Mouse (Mus musculus) neural tube, embryonic 10.5 days (tissue): Measurements from ENCODE around the gene Vasn.

Experiments used
- DNase-seq: peaks from one replicate; pipeline ENCODE4 v3.0.0-alpha.2; 2017; ENCODE audit warnings: low spot score; ENCODE audit errors: extremely low spot score

Vasn gene

DNA sequence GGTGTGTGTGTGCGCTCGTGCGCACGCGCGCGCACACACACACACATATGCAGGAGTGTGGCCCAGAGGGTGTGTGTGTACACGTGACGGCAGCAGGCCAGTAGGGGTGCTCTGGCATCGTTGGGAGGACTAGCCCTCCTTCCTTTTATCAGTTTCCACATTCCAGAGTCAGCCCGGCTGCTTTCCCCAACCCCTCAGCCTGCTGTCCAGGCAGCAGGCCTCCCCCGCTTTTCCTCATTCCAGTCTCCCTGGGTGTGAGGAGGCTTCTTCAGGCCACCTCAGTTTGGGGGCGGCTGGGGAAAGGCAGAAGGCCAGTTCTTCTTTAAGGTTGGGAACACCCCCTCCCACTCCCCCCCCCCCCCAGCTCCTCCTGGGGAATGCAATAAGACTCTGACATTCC, 2.4 kb downstream of the Vasn start:
- DNase-seq = peak; percentile 46

DNA sequence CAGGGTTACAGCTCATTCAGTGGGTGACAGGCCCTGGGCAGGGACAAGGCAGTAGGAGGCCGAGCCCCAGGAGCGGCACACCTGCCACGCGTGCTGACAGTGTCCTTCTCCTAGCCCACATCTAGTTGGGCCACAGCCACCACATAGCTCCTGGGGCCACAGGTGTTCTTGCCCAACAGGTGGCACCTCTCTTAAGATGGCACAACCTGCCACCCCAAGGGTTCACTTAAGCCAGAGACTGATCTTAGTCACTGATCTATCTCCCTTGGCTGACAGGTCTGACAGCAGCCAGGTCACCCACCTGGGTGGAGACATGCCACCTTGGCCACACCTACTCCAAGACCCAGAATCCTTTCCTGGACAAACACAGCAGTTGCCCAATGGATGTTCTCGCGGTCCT, 3.2 kb downstream of the Vasn start:
- no peak for DNase-seq

DNA sequence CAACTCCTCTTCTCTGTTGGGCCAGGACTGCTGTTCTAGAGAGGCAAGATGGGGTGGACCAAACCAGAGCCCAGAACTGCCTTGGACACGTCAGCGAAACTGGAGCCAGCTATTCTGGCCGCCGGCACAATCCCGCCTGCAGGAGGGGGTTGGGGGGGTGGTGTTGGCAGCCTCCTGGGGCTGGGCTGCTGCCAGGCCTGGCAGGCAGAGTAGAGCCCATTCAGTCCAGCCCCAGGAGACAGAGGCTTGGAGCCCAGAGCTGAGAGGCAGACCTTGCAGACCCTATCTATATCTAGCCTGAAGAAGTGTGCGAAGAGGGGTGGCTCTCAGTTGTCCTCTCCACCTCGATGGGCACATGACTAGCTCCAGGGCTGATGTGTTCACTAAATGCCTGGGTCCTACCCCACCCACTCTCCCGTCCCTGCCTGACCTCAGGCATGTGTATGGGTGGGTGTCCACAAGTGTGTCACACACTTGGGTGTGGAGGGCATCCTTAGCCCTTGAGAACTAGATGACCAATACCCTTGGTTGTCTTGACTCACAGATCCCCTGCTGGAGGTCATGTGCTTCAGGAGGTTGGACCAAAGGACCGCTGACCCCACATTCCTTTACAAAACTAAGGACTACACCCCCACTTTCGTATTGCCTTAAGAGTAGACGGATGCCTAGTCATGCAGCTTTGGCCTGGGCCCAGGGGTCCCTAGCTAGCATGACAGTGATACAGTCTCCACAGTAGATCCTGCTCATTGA, 4.1 kb downstream of the Vasn start:
- no peak for DNase-seq

DNA sequence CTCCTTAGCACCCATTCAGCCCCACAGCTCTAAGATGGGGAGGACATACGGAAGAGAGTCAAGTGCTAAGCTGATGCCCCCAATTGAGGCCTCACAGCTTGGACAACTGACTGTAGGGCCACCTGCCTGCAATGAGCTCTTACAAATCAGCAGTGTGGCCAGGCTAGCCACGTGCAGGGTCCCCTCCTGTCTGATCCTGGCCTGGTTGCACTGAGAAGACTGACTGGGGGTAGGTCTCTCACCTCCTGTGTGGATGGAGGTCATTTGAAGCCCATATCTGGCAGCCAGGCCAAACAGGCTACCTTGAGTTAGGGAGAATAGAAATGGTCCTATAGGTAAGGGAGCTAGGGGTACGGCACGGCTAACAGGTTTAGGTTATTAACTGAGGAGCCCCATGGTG, 6.1 kb downstream of the Vasn start:
- no peak for DNase-seq

DNA sequence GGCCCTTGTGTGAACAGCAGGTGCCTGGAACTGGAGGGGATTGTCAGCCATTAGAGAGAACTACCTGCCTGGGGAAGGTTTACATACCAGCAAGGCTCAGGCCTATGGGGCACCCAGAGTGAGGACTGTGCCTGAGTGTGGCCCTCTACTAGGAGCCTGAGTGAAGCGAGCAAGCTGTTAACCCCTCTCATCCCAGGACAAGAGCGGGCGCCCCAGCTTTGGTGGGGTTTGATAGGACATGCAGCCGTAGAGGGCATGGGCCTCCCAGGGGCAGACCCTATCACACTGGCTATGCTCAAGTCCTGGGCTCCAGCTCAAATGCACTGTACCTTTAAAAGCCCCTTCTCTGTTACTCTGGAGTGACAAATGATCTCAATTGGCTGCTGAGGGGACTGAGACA, 7.1 kb downstream of the Vasn start:
- no peak for DNase-seq

DNA sequence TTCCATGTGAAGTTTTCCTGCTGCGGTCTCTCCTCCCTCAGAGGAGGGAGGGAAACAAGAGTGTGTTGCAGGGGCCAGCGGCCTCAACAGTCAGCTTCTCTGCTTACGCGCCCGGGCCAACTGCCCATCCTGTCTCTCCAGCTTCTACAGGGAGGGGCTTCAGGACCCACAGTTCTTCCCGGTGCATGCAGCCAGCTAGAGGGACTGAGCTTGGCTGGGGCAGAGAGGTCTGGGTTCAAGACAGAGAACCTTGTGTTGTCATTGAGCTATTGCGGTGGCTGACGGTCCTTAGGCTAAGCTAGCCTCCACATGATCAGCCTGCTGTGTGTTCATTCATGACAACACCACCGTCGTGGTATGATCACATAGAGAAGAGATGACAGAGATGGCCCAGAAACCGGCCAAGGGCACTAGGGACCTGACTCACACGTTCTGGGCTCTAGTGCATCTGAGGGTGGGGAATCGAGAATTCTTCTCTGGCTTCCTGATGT, 8.0 kb downstream of the Vasn start:
- DNase-seq = no peak

DNA sequence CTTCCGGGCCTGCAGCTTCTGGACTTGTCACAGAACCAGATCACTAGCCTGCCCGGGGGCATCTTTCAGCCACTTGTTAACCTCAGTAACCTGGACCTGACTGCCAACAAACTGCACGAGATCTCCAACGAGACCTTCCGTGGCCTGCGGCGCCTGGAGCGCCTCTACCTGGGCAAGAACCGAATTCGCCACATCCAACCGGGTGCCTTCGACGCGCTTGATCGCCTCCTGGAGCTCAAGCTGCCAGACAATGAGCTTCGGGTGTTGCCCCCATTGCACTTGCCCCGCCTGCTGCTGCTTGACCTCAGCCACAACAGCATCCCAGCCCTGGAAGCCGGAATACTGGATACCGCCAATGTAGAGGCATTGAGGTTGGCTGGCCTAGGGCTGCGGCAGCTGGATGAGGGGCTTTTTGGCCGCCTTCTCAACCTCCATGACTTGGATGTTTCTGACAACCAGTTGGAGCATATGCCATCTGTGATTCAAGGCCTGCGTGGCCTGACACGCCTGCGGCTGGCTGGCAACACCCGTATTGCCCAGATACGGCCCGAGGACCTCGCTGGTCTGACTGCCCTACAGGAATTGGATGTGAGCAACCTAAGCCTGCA, 8.8 kb downstream of the Vasn start:
- no peak for DNase-seq

DNA sequence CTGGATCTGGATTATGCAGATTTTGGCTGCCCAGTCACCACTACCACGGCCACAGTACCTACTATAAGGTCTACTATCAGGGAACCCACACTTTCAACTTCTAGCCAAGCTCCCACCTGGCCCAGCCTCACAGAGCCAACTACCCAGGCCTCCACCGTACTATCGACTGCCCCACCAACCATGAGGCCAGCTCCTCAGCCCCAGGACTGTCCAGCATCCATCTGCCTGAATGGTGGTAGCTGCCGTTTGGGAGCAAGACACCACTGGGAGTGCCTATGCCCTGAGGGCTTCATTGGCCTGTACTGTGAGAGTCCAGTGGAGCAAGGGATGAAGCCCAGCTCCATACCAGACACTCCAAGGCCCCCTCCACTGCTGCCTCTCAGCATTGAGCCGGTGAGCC, 9.5 kb downstream of the Vasn start:
- DNase-seq = no peak

DNA sequence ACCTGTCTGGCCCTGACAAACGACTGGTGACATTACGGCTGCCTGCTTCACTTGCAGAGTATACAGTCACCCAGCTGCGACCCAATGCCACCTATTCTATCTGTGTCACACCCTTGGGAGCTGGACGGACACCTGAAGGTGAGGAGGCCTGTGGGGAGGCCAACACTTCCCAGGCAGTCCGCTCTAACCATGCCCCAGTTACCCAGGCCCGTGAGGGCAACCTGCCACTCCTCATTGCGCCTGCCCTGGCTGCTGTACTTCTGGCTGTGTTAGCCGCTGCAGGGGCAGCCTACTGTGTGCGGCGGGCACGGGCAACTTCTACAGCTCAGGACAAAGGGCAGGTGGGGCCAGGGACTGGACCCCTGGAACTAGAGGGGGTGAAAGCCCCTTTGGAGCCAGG, 10.0 kb downstream of the Vasn start:
- no peak for DNase-seq

DNA sequence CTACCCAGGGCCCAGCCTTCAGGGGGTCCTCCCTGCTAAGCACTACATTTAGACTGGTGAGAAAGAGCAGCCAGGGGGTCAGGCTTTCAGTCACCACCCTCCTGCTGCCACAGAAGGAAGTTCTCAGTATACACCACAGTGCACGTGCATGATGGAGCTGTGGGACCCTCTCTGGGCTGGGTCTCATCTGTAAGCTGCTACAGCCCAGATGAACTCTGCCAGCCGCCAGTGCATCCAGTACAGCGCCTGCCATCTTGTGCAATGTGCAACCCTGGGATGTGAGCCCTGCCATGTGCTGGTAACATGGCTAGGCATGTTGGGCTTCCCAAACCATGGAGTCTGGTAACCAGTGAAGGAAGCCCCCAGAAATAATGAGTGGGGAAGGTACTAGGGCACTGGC, 10.4 kb downstream of the Vasn start:
- no peak for DNase-seq

DNA sequence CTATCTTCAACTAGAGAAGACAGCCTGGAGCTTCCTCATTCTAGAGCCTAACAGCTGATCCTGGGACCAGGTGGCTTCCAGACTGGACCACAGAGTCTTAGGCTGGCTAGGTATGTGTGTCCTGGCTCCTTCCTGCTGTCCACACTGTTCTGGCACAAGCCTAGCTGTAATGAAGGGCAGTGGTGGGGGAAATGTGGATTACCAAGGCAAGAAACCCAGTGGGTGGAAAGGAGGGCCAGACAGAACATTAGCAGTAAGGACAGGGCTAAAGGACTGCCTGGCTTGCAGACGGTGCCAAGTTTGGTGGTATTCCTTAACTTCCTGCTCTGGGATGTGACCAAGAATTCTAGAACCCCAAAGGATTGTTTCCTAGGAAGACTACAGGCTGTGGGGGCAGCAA, 11.3 kb downstream of the Vasn start:
- DNase-seq = no peak

DNA sequence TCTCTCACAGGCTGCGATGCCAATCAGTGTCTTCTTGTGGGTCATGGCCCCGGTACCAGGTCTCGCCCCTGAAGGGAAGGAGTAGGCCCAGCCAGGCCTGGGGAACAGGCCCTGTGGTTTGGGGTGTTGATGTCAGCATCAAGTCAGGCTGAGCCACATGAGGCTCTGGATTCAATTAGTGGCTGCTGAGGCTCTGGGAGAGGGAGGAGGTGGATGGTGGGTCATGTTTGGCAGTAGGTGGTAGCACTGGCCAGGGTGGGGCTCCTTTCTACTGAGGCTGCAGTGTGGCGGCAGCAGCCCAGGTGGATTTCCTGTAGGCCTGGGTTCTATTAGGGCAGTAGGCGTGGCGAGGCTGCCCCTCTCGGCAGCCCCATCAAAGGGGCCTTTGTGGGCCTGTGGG, 11.9 kb downstream of the Vasn start:
- peak; percentile 55 for DNase-seq

DNA sequence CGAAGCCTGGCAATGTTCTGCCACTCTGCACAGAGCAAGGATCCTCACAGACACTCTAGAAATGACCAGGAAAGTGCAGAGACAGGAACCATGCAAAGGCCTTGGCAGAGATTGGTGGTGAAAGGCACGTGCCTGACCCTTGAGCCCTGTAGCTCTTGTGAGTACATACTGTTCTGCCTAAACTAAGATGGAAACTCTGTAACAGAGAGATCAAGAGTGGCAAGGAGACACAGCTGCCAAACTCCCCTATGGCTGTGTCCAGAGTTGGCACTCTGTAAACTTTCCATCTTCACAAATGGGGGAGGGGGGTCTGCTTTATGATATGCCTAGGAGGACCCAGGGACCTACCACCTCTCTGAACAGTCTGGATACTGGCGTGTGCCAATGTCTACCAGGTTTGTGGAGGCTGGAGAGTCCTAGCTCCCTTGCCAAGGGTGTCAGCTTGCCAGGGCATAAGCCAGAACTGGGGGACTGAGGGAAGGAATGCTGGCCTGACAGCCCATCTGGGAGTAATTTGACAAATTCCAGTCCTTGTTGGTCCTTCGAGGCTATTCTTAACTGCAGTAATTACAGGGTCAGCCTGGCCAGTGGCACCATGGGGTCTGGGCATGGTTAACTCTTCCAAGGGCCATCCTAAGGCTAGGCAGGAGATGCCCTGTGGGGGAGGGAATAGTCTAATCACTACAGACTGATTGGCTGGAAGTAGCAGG, 13.1 kb downstream of the Vasn start:
- DNase-seq = no peak

DNA sequence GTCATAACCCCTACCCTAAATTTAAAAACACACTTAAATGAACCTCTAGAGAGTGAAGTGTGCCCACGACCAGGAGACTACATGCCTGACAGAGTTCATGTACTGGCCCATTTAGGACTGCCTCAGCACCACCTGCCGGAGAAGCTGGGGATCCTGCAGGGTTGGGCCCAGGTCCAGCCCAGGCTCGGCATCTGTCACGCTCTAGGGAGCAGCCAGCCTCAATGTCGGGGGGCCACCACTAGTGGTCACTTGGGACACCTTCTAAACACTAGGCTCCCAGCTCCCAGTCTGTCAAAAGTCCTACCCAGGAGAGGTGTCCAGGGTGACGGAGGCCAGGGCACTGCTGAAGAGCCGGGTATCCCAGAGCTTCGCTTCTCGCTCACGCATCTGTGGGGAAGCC, 15.0 kb downstream of the Vasn start:
- no peak for DNase-seq

DNA sequence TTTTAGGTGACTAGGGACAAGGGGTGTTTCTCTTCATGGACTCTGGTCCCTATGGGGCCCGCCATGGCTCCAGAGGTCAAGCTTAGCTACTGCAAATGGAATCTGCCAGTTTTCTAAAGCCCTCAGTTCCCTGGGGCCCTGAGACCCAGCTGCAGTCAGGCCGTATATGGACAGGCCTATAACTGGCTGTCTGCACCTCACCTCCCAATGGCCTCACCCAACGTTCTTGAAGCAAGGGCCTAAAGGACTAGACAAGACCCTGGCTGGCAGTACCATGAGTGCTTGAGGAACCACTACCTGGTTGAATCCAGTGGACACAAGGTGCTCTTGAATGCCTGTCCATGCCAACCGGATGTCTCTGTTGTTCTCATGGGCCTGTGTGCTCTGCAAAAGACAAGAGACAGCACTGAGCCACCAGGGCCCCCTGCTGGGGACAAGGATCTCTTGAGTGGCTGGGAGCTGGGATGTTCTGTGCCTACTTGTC, 15.6 kb downstream of the Vasn start:
- no peak for DNase-seq

DNA sequence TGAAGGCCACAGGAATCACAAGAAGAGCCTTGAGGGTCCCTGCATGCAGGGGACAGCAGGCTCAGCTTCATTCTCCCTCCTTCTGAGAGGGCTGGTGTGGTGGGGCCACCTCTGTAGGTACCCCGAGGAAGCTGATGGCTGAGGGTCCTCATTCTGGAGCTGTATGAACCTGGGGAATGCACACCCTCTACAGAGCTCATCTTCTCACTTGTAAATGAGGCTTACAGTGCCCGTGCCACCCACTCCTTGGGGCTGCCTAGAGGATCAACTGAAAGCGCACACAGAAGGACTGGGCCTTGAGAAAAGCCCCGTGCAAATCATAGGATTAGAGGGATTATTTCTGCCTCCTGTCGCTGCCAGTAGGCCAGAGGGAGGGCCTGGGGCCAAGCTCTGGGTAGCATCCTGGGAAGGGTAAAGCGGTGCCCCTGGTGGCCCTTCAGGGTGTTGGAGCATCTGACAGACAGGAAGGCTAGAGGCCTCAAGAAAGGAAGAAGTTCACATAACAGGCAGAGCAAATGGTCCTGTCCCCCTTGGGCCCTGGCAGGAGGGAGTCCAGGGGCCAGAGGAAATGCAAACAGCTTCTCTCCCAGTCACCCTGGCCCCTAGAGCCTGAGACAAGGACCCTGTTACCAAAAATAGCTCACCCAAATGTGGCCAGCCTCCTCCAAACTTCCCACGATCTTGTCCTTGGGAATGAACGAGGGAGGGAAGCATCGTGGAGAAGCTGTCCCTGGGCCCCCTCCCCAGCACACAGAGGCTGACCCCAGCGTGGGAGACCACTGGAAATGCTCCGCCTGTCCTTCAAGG, 16.2 kb downstream of the Vasn start:
- no peak for DNase-seq

DNA sequence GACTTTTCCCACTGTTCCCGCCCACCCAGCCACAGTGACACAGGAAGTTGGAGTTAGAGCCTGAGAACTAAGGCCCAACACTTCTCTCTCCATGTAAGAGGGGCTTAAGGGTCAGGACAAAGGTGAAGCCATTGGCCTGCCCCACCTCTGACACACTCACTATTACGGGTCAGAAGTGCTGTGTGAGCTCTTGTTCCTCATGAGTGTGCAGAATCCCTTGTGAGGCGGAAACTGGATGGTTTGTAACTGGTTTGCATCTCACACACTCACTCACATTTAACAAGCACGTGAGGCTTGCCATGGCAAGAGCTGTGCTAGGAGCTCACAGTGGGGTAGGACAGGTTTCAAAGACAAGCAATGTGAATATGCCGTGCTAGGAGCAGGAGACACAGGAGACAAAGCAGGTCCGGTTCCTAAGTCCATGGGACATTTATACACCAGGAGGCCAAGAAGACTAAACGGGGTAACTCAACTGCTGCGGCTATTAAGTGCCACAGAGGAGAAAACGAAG, 16.9 kb downstream of the Vasn start:
- DNase-seq = no peak

DNA sequence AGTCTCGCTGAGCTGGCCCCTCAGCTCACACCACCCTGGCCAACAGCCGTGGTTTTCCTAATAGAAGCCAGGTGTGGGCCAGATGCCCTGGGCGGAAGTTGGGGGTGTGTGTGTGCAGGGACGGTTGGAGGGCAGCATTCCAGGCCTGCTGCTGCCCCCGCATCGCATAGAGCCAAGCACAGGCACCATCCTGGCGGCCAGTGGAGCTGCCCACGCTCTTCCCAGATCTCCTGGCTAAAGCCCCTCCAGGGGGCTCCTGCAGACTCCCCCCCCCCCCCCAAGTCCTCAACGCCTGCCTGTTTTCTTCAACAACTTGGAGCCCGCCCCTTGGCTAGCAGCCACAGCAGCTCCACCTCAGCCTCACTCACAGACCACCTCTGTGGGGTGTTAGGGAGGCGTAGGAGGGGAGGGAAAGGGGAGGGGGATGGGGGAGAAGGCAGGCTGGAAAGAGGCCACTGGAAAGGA, 19.1 kb downstream of the Vasn start:
- DNase-seq = peak; percentile 84

DNA sequence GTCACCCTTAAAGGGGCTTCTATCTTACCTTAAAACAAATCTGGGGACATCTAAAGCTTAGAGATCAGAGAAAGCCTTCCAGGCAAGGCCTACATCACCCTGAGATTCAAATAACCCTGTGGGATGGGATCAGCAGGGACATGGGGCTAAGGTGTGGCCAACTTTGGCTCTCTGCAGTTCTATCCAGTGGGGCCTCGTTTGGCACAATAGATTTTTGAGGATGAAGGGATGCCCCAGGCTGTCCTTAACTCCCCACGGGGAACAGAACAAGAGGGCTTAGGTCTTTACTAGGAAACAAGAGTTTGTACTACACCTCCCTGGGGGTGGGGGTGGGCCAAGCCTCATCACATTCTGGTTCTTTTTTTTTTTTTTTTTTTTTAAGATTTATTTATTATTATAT, 19.6 kb downstream of the Vasn start:
- DNase-seq = no peak

DNA sequence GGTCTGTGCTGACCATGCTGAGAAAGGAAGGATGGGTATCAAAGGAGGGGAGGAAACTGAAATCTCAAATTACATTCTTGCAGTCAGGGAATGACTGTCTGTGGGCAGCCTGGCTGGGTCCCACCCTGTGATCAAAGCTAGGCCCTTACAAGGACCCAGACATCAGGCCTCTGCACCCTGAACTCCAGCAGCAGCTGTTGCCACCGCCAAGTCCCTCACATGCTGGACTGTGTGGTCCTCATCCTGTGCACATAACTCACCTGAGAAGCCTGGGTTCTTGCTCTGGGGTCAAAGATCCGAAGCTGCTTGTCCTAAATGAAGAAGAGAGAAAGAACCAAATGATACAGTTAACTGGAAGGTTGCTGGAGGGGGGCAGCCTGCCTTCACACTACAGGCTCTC, 21.9 kb downstream of the Vasn start:
- DNase-seq = no peak

DNA sequence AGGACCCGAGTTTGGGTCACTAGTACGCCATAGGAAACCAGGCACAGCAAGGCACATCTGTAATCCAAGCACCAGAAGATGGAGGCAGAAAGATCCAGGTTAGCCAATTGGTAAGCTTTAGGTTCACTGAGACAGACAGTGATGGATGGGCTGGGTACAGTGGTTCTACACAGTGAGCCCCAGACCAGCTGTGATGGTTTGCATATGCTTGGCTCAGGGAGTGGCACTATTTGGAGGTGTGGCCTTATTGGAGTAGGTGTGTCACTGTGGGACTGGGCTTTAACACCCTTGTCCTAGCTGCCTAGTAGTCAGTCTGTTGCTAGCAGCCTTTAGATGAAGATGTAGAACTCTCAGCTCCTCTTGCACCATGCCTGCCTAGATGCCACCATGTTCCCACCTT, 24.1 kb downstream of the Vasn start:
- DNase-seq = no peak
